Mouse (Mus musculus) ovary, adult 2 months (tissue): Measurements from ENCODE around the gene Tet3. TPM values are rescaled to one million over a fixed set of nuclear protein-coding genes. Genes with fewer than 3 reads are reported as not detected.

ENCODE experiments used
- polyA plus RNA-seq: library from polyadenylated mRNA; depleted of rRNA; stranded (reverse); fragments of >200 nt; gene quantifications from 2 replicates; pipeline ENCODE4 v1.2.3, GENCODE M21; 2012; rRNA removed

Gene Tet3
- polyA plus RNA-seq, result 12.4 and 13.2 TPM in 2 replicates

GRCm38 (mm10) chr6:83459034-83459644, at the start of gene Tet3:
Tet3 (minus strand) TSS chr6:83459084.

DNA sequence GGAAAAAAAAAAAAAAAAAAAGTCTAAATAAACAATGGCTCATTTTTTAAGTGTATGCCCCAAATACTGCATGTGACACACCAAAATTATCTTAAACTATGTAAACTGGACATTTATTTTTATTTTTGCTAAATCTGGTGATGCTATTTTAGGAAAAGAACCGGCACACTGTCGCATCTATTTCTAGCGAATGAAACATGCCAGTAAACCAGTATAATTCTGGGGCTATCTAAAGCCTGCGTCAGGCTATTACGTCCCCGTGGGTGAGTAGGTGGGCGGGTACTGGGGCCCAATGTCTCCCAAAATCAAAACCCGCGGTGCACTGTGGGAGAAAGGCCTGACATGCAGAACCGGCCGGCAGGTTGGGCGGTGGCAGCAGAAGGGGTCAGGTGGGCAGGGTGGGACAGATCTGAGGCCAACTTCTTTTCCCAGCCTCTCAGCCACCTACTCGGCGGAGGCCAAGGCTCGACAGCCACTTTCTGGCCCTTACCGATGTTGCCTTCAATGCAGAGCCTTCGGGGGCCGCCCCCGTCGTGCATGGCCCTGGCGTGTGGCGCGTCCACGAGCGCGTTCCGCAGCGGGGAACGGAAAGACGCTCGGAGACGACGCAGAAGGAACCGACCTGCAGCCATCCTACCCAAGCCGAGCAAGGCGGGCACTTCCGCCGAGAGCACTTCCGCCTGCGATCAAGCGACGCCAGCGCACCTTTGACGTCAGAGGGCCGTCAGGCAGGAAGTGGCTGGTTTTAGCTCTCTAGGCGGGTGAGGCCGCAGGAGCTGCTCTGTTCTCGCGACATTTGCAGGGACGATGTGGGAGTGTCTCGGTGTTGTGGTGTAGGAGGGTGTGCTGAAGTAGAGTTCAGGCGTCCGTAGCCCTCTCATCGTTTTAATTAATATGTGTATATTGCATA, 47.6 kb upstream of the Tet3 start, which contains the start of gene Dguok:
Dguok (minus strand) TSS at position 712 of the 910 bp plus-strand sequence.

DNA sequence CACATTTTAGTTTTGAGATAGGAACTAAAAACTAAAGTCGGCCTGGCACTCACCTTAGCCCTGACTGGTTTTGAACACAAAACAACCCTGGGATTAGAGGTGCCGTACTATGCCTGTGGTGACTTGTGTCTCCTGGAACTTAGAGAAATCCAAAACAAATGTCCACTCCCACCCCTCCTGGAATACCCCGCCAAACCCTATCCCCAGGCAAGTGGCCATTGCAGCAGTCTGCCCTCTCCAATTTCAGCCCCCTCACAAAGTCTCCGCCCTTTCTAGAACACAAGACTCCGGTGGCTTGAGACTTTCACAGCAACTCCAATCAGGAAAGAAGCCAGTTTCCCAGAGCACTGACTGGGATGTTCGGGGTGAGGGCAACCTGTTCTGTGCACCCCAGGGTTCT, 110.0 kb downstream of the Tet3 start, which contains the start of gene Bola3:
Bola3 (plus strand) TSS at position 275 of the 400 bp plus-strand sequence.

DNA sequence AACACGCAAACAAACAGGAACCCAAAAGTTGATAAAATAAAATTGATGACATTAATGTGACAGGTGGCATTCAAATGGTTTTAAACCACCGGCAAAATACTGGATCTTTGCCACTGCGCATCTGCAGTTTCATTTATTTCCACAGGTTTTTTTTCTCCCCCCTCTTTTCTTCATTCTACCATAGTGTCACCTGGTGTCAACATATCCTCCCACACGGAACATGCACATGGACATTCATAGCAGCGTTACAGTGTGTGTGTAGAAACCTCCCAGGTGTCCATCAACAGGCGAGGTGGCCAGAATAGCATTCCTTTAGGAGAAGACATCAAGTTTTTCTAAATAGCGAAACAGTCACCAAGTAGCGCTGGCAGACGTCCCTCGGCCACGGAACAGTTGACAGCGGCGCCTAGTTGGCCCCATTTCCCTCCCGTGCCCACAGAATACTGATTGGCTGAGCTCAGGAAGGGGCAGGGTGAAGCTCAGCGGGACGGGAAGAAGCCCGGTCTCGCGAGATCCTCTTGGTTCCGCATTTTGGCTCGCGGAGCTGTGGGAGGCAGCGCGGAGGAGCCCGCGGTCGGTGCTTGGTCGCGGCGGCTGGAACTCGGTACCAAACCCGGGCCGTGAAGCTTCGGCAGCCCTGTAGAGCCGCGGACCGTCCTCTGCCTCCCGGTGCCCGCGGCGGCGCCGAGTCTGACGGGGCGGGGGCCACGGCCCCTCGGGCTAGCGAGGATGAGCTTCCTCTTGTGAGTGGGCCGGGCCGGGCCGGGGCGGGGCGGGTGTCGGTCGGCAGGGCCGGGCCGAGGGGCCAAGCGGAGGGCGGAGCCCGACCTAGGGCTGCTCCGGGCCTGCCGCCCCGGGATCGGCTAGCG, 133.1 kb downstream of the Tet3 start, which contains the start of the genes Mthfd2 and Mob1a:
Mthfd2 (minus strand) TSS at position 384 of the 869 bp plus-strand sequence.
Mob1a (plus strand) TSS at position 492 of the 869 bp plus-strand sequence.

Other genes starting within 250 kb of the Tet3 start
- 1.5 and 2.3 TPM in 2 replicates for gene Slc4a5, start 239.3 kb downstream of the Tet3 start, polyA plus RNA-seq
- gene Mthfd2, start 133.2 kb downstream of the Tet3 start, polyA plus RNA-seq, result 6.3 and 8.8 TPM in 2 replicates
- 20.7 and 74.5 TPM in 2 replicates for gene Mob1a, start 133.1 kb downstream of the Tet3 start, polyA plus RNA-seq
- gene Bola3, start 109.9 kb downstream of the Tet3 start, polyA plus RNA-seq, result 5.5 and 9.7 TPM in 2 replicates
- 57.3 and 60.1 TPM in 2 replicates for gene Dguok, start 47.9 kb upstream of the Tet3 start, polyA plus RNA-seq
- gene Actg2, start 77.2 kb upstream of the Tet3 start, polyA plus RNA-seq, result 499 and 574 TPM in 2 replicates
- 10.4 and 14.2 TPM in 2 replicates for gene Stambp, start 113.6 kb upstream of the Tet3 start, polyA plus RNA-seq
- not detected in 2 replicates for gene Clec4f, start 197.1 kb upstream of the Tet3 start, polyA plus RNA-seq
- gene Cd207, start 218.8 kb upstream of the Tet3 start, polyA plus RNA-seq, result not detected in 2 replicates